Mouse (Mus musculus) ES-E14 (cell line): ENCODE results near the gene Nme3.

Experiments
- CHD2 ChIP-seq: IDR thresholded peaks from 2 replicates; pipeline ENCODE4 v1.6.1; 2014; ENCODE audit warnings: mild to moderate bottlenecking, low read depth, low read length, inconsistent platforms
- ZC3H11A ChIP-seq: IDR thresholded peaks from 2 replicates; pipeline ENCODE4 v1.6.1; 2012; ENCODE audit warnings: low read depth, mild to moderate bottlenecking, inconsistent platforms, low read length, borderline replicate concordance

GRCm38 (mm10) chr17:24937266-24937665 is 41.0 kb downstream of the Nme3 start:
- TF ChIP-seq CHD2 (no peak), ZC3H11A (no peak)
